Mouse (Mus musculus): Measurements from ENCODE around the gene Adora3. TPM values are rescaled to one million over a fixed set of nuclear protein-coding genes. Genes with fewer than 3 reads are reported as not detected.

Gene Adora3
- polyA plus RNA-seq (2015; fragmentation: Nextera tagmentation; extraction: Ambion mirVana), result 0.10 and 0.12 TPM in 2 replicates

DNA sequence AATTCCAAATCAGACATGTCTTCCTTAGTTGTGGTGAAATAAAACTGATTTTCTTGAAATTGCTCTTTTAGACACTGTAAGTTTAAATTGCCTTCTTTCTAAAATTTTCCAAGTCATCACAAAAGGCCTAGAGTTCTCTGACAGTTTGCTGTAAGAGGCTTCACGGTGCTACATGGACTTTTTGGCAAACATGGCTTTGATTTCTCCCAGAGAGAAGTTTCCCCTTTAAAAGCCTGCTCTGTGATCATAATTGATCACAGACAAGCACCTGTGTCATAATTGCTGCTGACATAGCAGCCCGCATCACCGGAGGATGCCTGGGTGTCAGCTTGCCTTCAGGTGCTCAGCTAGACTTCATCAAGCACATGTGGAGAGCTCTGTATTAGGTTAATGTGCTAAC is at the start of gene Adora3, which contains the start of gene Tmigd3:
TSS of gene Adora3 (plus strand) at position 301 of the 400 bp plus-strand sequence.
TSS of gene Tmigd3 (plus strand) at position 346 of the 400 bp plus-strand sequence.
- no peak for TF ChIP-seq CTCF (IDR thresholded peaks at IDR 0.05; ENCODE audit: low read depth)
- ATAC-seq (replicated peaks; ENCODE audit: low FRiP score, low read depth) (no peak), DNase-seq (ENCODE audit: low spot score) (no peak)
- Histone ChIP-seq H3K4me3 (replicated peaks; ENCODE audit: low read depth, low read length) (no peak within 1 kb of the TSS), H3K9ac (ENCODE audit: low read depth, low read length) (no peak within 1 kb of the TSS), H3K9me3 (replicated peaks; ENCODE audit: low read length) (no peaks in the 10 kb centered on the region), H3K27me3 (ENCODE audit: insufficient read depth, low read length) (no peaks in the 10 kb centered on the region), H3K36me3 (ENCODE audit: insufficient read depth, low read length) (no peaks in the 10 kb centered on the region), H3K4me2 (ENCODE audit: low read length) (no peak within 1 kb of the TSS), H3K4me1 (replicated peaks; ENCODE audit: insufficient read depth, low read length) (no peaks in the 10 kb centered on the region), H3K27ac (no peak within 1 kb of the TSS)
- 89% methylated on average over 3 of the region's 3 CpGs for WGBS

DNA sequence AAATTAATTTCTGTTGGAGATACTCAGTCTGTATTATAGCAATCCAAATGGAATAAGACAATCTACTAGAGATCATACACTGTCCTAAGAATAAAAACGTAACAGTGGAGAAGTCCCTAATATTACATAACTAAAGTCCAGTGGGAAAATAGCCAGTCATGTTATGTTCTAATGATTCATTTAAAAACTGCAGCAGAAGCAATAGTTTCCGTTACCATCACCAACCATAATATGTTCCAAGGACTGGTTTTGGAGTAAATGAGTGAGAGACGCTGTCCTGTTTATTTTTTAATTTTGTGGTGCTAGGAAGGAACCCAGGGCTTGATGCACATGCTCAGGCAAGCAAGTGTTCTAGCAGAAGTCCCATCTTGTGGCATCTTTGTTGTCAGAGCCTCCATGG is 49.2 kb upstream of the Adora3 start:
- ATAC-seq (replicated peaks; ENCODE audit: low FRiP score, low read depth) (no peak), DNase-seq (ENCODE audit: low spot score) (no peak)
- WGBS, result 92% methylated on average over 3 of the region's 3 CpGs
- no peak for TF ChIP-seq CTCF (IDR thresholded peaks at IDR 0.05; ENCODE audit: low read depth)
- Histone ChIP-seq H3K27me3 (ENCODE audit: insufficient read depth, low read length) (no peaks in the 10 kb centered on the region), H3K9me3 (replicated peaks; ENCODE audit: low read length) (no peaks in the 10 kb centered on the region), H3K4me3 (replicated peaks; ENCODE audit: low read depth, low read length) (no peak overlapping the region), H3K36me3 (ENCODE audit: insufficient read depth, low read length) (no peaks in the 10 kb centered on the region), H3K4me2 (ENCODE audit: low read length) (no peak overlapping the region), H3K9ac (ENCODE audit: low read depth, low read length) (no peak overlapping the region), H3K4me1 (replicated peaks; ENCODE audit: insufficient read depth, low read length) (no peaks in the 10 kb centered on the region; the same call in 1 of the 2 replicates), H3K27ac (no peak overlapping the region)

DNA sequence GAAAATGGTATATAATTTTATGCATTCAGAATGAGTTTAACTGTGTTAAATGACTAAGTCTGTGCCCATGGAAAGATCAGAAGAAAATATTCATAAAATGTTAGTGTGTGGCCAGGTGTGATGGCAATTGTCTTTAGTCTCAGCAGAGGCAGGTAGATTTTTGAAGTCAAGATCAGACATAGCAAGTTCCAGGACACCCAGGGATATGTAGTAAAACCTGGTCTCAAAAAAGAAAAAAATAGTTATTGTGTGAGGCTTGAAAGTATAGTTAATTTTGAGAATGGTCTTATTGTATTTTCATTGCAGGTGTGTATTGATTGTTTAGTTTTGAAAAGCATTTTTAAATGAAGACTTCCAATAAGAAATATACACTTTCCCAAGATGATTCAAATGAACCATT is 47.0 kb upstream of the Adora3 start:
- no peak overlapping the region for H3K4me3 ChIP-seq (replicated peaks; ENCODE audit: low read depth, low read length)
- no peaks in the 10 kb centered on the region for H3K36me3 ChIP-seq (ENCODE audit: insufficient read depth, low read length)
- no peak for TF ChIP-seq CTCF (IDR thresholded peaks at IDR 0.05; ENCODE audit: low read depth)
- H3K4me2 ChIP-seq (ENCODE audit: low read length), result no peak overlapping the region
- no peaks in the 10 kb centered on the region for H3K9me3 ChIP-seq (replicated peaks; ENCODE audit: low read length)
- H3K9ac ChIP-seq (ENCODE audit: low read depth, low read length), result no peak overlapping the region
- no peak overlapping the region for H3K27ac ChIP-seq
- no peak for DNase-seq (ENCODE audit: low spot score)
- no peaks in the 10 kb centered on the region; the same call in 1 of the 2 replicates for H3K4me1 ChIP-seq (replicated peaks; ENCODE audit: insufficient read depth, low read length)
- no peaks in the 10 kb centered on the region for H3K27me3 ChIP-seq (ENCODE audit: insufficient read depth, low read length)
- no peak for ATAC-seq (replicated peaks; ENCODE audit: low FRiP score, low read depth)

DNA sequence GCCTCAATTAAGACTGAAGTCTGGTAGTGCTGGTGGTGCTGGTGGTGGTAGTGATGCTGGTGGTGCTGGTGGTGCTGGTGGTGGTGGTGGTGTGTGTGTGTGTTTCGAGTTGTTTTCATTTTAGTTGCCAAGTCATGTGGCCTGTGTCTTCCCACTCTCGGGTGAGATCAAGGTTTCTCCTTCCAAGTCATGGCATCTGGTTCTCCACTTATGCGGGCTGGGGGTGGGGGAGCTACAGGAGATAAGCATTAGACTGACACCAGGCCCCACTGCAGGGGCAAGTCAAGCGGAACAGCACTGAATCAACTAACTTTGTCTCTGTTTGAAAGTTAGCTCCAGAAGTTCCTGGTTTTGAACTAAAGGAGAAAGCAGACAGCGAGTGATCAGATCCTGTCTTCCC is 46.6 kb upstream of the Adora3 start:
- no peaks in the 10 kb centered on the region for H3K9me3 ChIP-seq (replicated peaks; ENCODE audit: low read length)
- 45% methylated on average over 5 of the region's 5 CpGs for WGBS
- no peaks in the 10 kb centered on the region; the same call in 1 of the 2 replicates for H3K4me1 ChIP-seq (replicated peaks; ENCODE audit: insufficient read depth, low read length)
- no peaks in the 10 kb centered on the region for H3K36me3 ChIP-seq (ENCODE audit: insufficient read depth, low read length)
- no peak overlapping the region for H3K4me2 ChIP-seq (ENCODE audit: low read length)
- H3K27me3 ChIP-seq (ENCODE audit: insufficient read depth, low read length), result no peaks in the 10 kb centered on the region
- no peak for ATAC-seq (replicated peaks; ENCODE audit: low FRiP score, low read depth)
- peak; percentile 14 for DNase-seq (ENCODE audit: low spot score)
- no peak overlapping the region for H3K9ac ChIP-seq (ENCODE audit: low read depth, low read length)
- no peak for TF ChIP-seq CTCF (IDR thresholded peaks at IDR 0.05; ENCODE audit: low read depth)
- H3K4me3 ChIP-seq (replicated peaks; ENCODE audit: low read depth, low read length), result no peak overlapping the region
- no peak overlapping the region for H3K27ac ChIP-seq

DNA sequence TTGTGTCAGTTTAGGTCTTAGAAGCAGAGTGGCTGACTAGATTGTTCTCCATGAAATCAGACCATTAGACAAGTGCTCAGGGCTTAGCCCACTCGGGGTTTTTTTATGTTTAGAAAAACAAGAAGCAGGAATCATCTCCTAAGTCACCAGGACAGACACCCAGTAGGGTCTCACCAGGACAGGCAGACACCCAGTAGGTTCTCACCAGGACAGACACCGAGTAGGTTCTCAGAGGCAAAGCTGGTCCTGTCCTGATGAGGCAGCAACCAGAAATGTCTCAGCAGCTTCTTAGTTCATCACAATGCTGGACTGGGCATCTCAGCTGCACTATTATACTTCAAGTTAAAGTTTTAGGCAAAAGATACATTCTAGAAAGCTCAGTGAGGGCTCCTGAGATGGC is 46.0 kb upstream of the Adora3 start:
- DNase-seq (ENCODE audit: low spot score), result no peak
- H3K27ac ChIP-seq, result no peak overlapping the region
- H3K4me1 ChIP-seq (replicated peaks; ENCODE audit: insufficient read depth, low read length), result no peaks in the 10 kb centered on the region; the same call in 1 of the 2 replicates
- 49% methylated on average over 2 of the region's 2 CpGs for WGBS
- no peak overlapping the region for H3K4me3 ChIP-seq (replicated peaks; ENCODE audit: low read depth, low read length)
- no peak overlapping the region for H3K4me2 ChIP-seq (ENCODE audit: low read length)
- H3K9ac ChIP-seq (ENCODE audit: low read depth, low read length), result no peak overlapping the region
- ATAC-seq (replicated peaks; ENCODE audit: low FRiP score, low read depth), result no peak
- H3K9me3 ChIP-seq (replicated peaks; ENCODE audit: low read length), result no peaks in the 10 kb centered on the region
- no peak for TF ChIP-seq CTCF (IDR thresholded peaks at IDR 0.05; ENCODE audit: low read depth)
- H3K27me3 ChIP-seq (ENCODE audit: insufficient read depth, low read length), result no peaks in the 10 kb centered on the region
- no peaks in the 10 kb centered on the region for H3K36me3 ChIP-seq (ENCODE audit: insufficient read depth, low read length)

DNA sequence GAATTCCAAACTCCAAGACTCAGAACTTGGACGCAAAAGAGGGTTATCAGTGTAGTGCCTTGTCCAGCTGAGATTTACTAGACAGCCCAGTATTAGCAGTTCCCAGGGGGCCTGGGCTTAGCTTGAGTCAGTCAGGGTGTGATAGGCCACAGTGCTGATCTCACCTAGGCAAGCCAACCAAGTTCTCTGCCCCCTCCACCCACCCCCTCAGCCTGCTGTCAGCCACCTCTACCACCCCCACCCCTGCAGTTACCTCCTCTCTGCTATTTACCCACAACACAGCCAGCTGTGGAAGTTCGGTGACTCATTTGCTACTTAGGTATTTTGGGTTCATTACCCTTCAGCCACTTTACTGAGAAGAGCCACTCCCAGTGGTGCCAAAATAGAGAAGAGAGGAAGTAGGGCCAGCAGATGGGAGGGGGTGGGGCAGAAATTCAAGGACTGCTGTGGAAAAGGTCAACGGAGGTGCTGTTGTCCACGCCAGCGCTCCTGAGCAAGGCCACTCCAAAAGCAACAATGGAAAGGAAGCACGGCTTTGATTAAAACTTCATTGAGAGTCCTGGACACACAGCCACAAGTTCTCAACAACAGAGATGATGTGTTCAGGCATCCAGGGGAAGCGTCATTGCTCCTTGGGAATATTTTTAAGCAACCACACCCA is 45.0 kb upstream of the Adora3 start:
- Histone ChIP-seq H3K27ac (0 out of 2 replicates have a peak overlapping the region, but pooled peaks have one; percentile 19), H3K4me1 (replicated peaks; ENCODE audit: insufficient read depth, low read length) (no peaks in the 10 kb centered on the region; the same call in 1 of the 2 replicates), H3K27me3 (ENCODE audit: insufficient read depth, low read length) (no peaks in the 10 kb centered on the region), H3K36me3 (ENCODE audit: insufficient read depth, low read length) (no peaks in the 10 kb centered on the region), H3K9me3 (replicated peaks; ENCODE audit: low read length) (no peaks in the 10 kb centered on the region), H3K4me3 (replicated peaks; ENCODE audit: low read depth, low read length) (no peak overlapping the region), H3K9ac (ENCODE audit: low read depth, low read length) (no peak overlapping the region), H3K4me2 (ENCODE audit: low read length) (no peak overlapping the region)
- DNase-seq (ENCODE audit: low spot score) (peak; percentile 59), ATAC-seq (replicated peaks; ENCODE audit: low FRiP score, low read depth) (no peak; the same call in 1 of the 2 replicates)
- no peak for TF ChIP-seq CTCF (IDR thresholded peaks at IDR 0.05; ENCODE audit: low read depth)
- WGBS, result 39% methylated on average over 7 of the region's 7 CpGs
